7 mouse cellular contexts compared by ENCODE assay signal in the genomic region with DNA sequence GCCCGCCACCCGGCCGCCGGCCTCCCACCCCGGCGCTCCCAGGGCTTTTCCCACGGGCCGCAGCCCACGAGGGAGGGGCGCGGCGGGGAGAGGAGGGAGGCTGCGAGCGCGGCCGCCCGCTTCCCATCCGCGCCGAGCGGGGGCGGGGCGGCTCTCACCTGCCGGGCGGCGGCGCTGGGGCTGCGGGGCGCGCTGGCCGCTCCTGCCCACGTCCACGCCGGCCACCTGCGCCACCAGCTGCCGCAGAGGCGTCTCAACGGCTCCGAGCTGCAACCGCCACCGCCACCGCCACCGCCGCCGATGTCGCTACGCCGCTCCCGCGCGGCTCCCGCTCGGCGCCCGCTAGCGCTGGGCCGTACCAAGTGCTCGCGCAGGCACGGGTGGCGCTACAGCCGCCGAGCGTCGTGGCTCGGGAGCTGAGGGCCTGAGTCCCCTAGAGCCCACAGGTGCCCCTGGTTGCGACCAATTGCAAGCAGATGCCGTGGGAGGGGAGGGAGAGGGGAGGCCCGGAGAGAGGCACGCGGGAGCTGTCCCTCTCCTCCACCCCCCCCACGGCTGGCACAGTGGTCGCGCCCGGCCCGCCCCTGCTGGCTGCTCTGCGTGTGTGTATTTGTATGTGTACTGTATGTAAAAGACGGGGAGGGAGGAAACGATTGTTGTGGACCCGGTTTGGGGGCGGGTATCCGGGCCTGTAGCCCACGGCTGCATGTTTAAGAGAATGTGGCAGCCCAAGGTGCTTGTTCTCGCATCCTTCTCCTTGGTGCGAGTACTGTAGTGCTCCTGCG. TPM values are rescaled to one million over a fixed set of nuclear protein-coding genes. Genes with fewer than 3 reads are reported as not detected.
DNase-seq lines count a peak whose midpoint lies in the region; ATAC-seq lines count a peak whose summit lies in the region.

A gene (minus strand): TSS at position 343 of the 785 bp plus-strand sequence.

- peak within 1 kb of the TSS; percentile 96 for H3K27ac ChIP-seq in intestine, embryonic 15.5 days
- peak within 1 kb of the TSS; percentile 100 for H3K27ac ChIP-seq in midbrain, embryonic 10.5 days (replicated peaks)

- 0 out of 2 replicates have a peak, but pooled peaks cover 2% of the 10 kb centered on the region for H3K36me3 ChIP-seq in intestine, embryonic 15.5 days
- H3K36me3 ChIP-seq in midbrain, embryonic 10.5 days = peaks cover 33% of the 10 kb centered on the region

- under 1% methylated on average over 69 of the region's 86 CpGs for WGBS in intestine, embryonic 15.5 days
- WGBS in midbrain, embryonic 10.5 days = 2% methylated on average over 68 of the region's 86 CpGs

- peak; percentile 94 for ATAC-seq in intestine, embryonic 15.5 days

- H3K4me2 ChIP-seq in intestine, embryonic 15.5 days (replicated peaks) = peak within 1 kb of the TSS; percentile 82

- peak within 1 kb of the TSS; percentile 84 for H3K9ac ChIP-seq in intestine, embryonic 15.5 days

- H3K27me3 ChIP-seq in intestine, embryonic 15.5 days (replicated peaks) = no peaks in the 10 kb centered on the region
- no peaks in the 10 kb centered on the region for H3K27me3 ChIP-seq in midbrain, embryonic 10.5 days (ENCODE audit: low read depth, poor library complexity, severe bottlenecking)

- no peaks in the 10 kb centered on the region for H3K9me3 ChIP-seq in intestine, embryonic 15.5 days
- no peaks in the 10 kb centered on the region for H3K9me3 ChIP-seq in midbrain, embryonic 10.5 days (replicated peaks)

- H3K4me3 ChIP-seq in intestine, embryonic 15.5 days (replicated peaks) = peak within 1 kb of the TSS; percentile 93
- H3K4me3 ChIP-seq in midbrain, embryonic 10.5 days = peak within 1 kb of the TSS; percentile 96

- 0 out of 2 replicates have a peak, but pooled peaks cover 3% of the 10 kb centered on the region for H3K4me1 ChIP-seq in intestine, embryonic 15.5 days (replicated peaks)
- peaks cover 41% of the 10 kb centered on the region for H3K4me1 ChIP-seq in midbrain, embryonic 10.5 days

- intact Hi-C loops in gastrocnemius, postnatal 36 days (cut with DNase I) = loop anchor here (2.0 to 5.0 kb wide), 2 partner anchors 38 to 86 kb away; a partner anchor contains a TSS
- intact Hi-C loops in left cerebral cortex, postnatal 25 days (cut with DNase I) = loop anchor here (1.0 to 2.0 kb wide), 2 partner anchors 39 to 84 kb away; a partner anchor contains a TSS

- DNase-seq in adrenal gland, adult 18-20 months (ENCODE audit: low spot score in 2 of 2) = peak; percentile 89 to 90
- peak; percentile 94 for DNase-seq in embryo, embryonic 11 days
- DNase-seq in gastrocnemius, postnatal 36 days = peak; percentile 82 to 85
- peak; percentile 87 to 90 for DNase-seq in left cerebral cortex, postnatal 25 days (ENCODE audit: low spot score in 2 of 2)
- peak; percentile 93 for DNase-seq in midbrain, embryonic 10.5 days (ENCODE audit: low spot score)
- peak; percentile 94 for DNase-seq in right cerebral cortex, postnatal 4 days

RNA-seq across cellular contexts. Expression of the gene that starts here (rescaled TPM):
- total RNA-seq in adrenal gland, adult 18-20 months (2021) = 10 to 100 TPM; 36.2 to 42.0 TPM
- 10 to 100 TPM; 15.0 to 17.4 TPM for total RNA-seq in gastrocnemius, postnatal 36 days (2021)
- 78.5 and 94.9 TPM in 2 replicates for polyA plus RNA-seq in intestine, embryonic 15.5 days (2015; fragmentation: Nextera tagmentation; extraction: Ambion mirVana)
- total RNA-seq in left cerebral cortex, postnatal 25 days (2021) = 100 to 1,000 TPM; 191 to 194 TPM
- 302 and 314 TPM in 2 replicates for polyA plus RNA-seq in midbrain, embryonic 10.5 days (2016; fragmentation: Nextera tagmentation; extraction: Ambion mirVana)

Comparison
In these comparisons a context has a peak if more than half of its experiments do, and no peak if none do; other contexts are left out.
1. Peak in every context shown above with its lines: DNase-seq, ATAC-seq, H3K4me3 ChIP-seq and H3K27ac ChIP-seq.
2. RNA of the gene that starts here (total RNA-seq): 191 to 194 TPM in left cerebral cortex, postnatal 25 days; 36.2 to 42.0 TPM in adrenal gland, adult 18-20 months and 15.0 to 17.4 TPM in gastrocnemius, postnatal 36 days; every median in the first group is over 4 times any median in the second.